Mouse (Mus musculus): ENCODE measurements around the gene Rab5if. TPM values are rescaled to one million over a fixed set of nuclear protein-coding genes. Genes with fewer than 3 reads are reported as not detected.

Gene Rab5if
- total and polyA plus RNA-seq, 2 experiments from 2014 or later, result 115 to 155 TPM

DNA sequence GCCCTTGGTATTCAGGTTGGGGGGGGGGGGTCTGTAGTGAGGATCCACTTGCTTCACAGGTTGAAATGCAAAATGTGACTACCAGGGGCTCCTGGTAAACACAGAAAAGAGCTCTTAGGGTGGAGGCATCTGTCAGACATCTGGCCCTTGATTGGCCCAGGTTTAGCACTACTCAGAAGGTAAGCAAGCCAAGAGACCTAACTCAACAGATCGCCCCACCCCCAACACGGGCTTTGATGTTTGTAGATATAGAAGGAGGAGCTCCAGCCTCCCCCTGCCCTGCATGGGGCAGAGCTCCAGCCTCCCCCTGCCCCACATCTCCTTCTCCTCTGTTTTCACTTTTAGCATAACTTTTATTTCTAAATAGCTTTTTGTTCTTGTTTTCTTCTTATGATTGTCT is 56.9 kb downstream of the Rab5if start:
- DNase-seq (ENCODE audit: low spot score) (no peak), ATAC-seq (ENCODE audit: low FRiP score) (no peak)
- Histone ChIP-seq H3K4me3 (ENCODE audit: low read depth, low read length) (no peak overlapping the region), H3K4me2 (ENCODE audit: low read depth, low read length, poor library complexity, severe bottlenecking) (no peak overlapping the region), H3K9me3 (ENCODE audit: low read length) (no peaks in the 10 kb centered on the region), H3K36me3 (ENCODE audit: insufficient read depth, low read length) (no peaks in the 10 kb centered on the region), H3K27me3 (ENCODE audit: insufficient read depth, low read length) (no peaks in the 10 kb centered on the region), H3K9ac (replicated peaks; ENCODE audit: low read length, poor library complexity, severe bottlenecking) (no peak overlapping the region), H3K4me1 (ENCODE audit: insufficient read depth, low read length) (no peaks in the 10 kb centered on the region), H3K27ac (ENCODE audit: low read depth, low read length) (no peak overlapping the region)
- no peak for TF ChIP-seq CTCF (IDR thresholded peaks at IDR 0.05)
- 56% methylated on average over 2 of the region's 2 CpGs for WGBS

DNA sequence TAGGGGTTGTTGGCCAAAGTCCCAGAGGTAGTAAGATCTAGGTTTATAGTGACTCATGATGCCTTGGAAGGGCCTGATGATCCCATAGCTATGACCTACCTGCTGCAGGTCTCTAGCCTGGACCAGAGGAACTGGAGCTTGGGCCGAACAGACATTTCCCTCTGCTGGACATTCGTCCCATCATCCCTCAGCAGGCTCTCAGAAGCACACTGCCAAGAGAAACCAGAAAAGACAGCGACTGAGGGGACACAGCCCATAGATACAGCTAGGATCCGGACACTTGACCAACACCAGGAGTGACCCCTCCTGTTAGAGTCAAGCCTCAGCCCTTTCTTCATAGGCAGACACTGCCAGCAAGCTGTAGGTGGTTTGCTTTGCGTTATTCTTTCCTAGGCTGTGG is 60.1 kb downstream of the Rab5if start:
- H3K4me3 ChIP-seq (ENCODE audit: low read depth, low read length), result no peak overlapping the region
- ATAC-seq (ENCODE audit: low FRiP score) (no peak), DNase-seq (ENCODE audit: low spot score) (no peak)
- H3K4me2 ChIP-seq (ENCODE audit: low read depth, low read length, poor library complexity, severe bottlenecking), result no peak overlapping the region
- TF ChIP-seq CTCF (IDR thresholded peaks at IDR 0.05), result no peak
- H3K27me3 ChIP-seq (ENCODE audit: insufficient read depth, low read length), result no peaks in the 10 kb centered on the region
- H3K27ac ChIP-seq (ENCODE audit: low read depth, low read length), result no peak overlapping the region
- no peaks in the 10 kb centered on the region for H3K4me1 ChIP-seq (ENCODE audit: insufficient read depth, low read length)
- WGBS, result 79% methylated on average over 5 of the region's 5 CpGs
- H3K9ac ChIP-seq (replicated peaks; ENCODE audit: low read length, poor library complexity, severe bottlenecking), result no peak overlapping the region
- H3K36me3 ChIP-seq (ENCODE audit: insufficient read depth, low read length), result peaks cover 15% of the 10 kb centered on the region; the same call in 1 of the 2 replicates
- no peaks in the 10 kb centered on the region for H3K9me3 ChIP-seq (ENCODE audit: low read length)

Other genes starting within 250 kb of the Rab5if start
- 188 and 246 TPM in 2 replicates for gene Dlgap4, start 249.4 kb upstream of the Rab5if start, total RNA-seq (2014; rRNA removed)
- 224 and 240 TPM in 2 replicates for gene Dlgap4, start 249.4 kb upstream of the Rab5if start, polyA plus RNA-seq (2015; fragmentation: Nextera tagmentation; extraction: Ambion mirVana)
- gene Myl9, start 87.7 kb upstream of the Rab5if start, total RNA-seq (2014; rRNA removed), result 27.4 and 30.7 TPM in 2 replicates
- gene Myl9, start 87.7 kb upstream of the Rab5if start, polyA plus RNA-seq (2015; fragmentation: Nextera tagmentation; extraction: Ambion mirVana), result 33.8 and 38.4 TPM in 2 replicates
- gene Tgif2, start 23.1 kb upstream of the Rab5if start, total RNA-seq (2014; rRNA removed), result 8.6 and 10.8 TPM in 2 replicates
- gene Tgif2, start 23.1 kb upstream of the Rab5if start, polyA plus RNA-seq (2015; fragmentation: Nextera tagmentation; extraction: Ambion mirVana), result 6.9 and 8.2 TPM in 2 replicates
- 0.94 and 0.99 TPM in 2 replicates for gene 4930518I15Rik, start 5.2 kb upstream of the Rab5if start, total RNA-seq (2014; rRNA removed)
- 2.8 and 2.9 TPM in 2 replicates for gene 4930518I15Rik, start 5.2 kb upstream of the Rab5if start, polyA plus RNA-seq (2015; fragmentation: Nextera tagmentation; extraction: Ambion mirVana)
- gene Sla2, start 24.1 kb downstream of the Rab5if start, total RNA-seq (2014; rRNA removed), result not detected in 2 replicates
- gene Sla2, start 24.1 kb downstream of the Rab5if start, polyA plus RNA-seq (2015; fragmentation: Nextera tagmentation; extraction: Ambion mirVana), result 0.07 TPM in 1 of 2 replicates, not detected in the other
- 141 and 178 TPM in 2 replicates for gene Ndrg3, start 128.9 kb downstream of the Rab5if start, total RNA-seq (2014; rRNA removed)
- 160 and 169 TPM in 2 replicates for gene Ndrg3, start 128.9 kb downstream of the Rab5if start, polyA plus RNA-seq (2015; fragmentation: Nextera tagmentation; extraction: Ambion mirVana)
- 5.3 and 8.8 TPM in 2 replicates for gene Dsn1, start 144.0 kb downstream of the Rab5if start, total RNA-seq (2014; rRNA removed)
- 7.2 and 7.8 TPM in 2 replicates for gene Dsn1, start 144.0 kb downstream of the Rab5if start, polyA plus RNA-seq (2015; fragmentation: Nextera tagmentation; extraction: Ambion mirVana)
- gene Soga1, start 216.1 kb downstream of the Rab5if start, total RNA-seq (2014; rRNA removed), result 122 and 132 TPM in 2 replicates
- 2.8 and 3.9 TPM in 2 replicates for gene Soga1, start 216.1 kb downstream of the Rab5if start, polyA plus RNA-seq (2015; fragmentation: Nextera tagmentation; extraction: Ambion mirVana)
- gene Tldc2, start 223.9 kb downstream of the Rab5if start, total RNA-seq (2014; rRNA removed), result not detected in 2 replicates
- gene Tldc2, start 223.9 kb downstream of the Rab5if start, polyA plus RNA-seq (2015; fragmentation: Nextera tagmentation; extraction: Ambion mirVana), result not detected in 2 replicates

Data from midbrain, postnatal 0 days (tissue).